Mouse (Mus musculus): ENCODE measurements around the gene Lmln.

GRCm38 (mm10) chr16:33048686-33049085 is 13.6 kb upstream of the Lmln start:
- TF ChIP-seq POLR2A (IDR thresholded peaks at IDR 0.05; ENCODE audit: extremely low read depth, insufficient read depth, low read length) (no peak), CTCF (IDR thresholded peaks at IDR 0.05; ENCODE audit: extremely low read depth, insufficient read depth, low read length) (no peak)
